Mouse (Mus musculus): Measurements from ENCODE around the gene Tufm.

Gene Tufm

DNA sequence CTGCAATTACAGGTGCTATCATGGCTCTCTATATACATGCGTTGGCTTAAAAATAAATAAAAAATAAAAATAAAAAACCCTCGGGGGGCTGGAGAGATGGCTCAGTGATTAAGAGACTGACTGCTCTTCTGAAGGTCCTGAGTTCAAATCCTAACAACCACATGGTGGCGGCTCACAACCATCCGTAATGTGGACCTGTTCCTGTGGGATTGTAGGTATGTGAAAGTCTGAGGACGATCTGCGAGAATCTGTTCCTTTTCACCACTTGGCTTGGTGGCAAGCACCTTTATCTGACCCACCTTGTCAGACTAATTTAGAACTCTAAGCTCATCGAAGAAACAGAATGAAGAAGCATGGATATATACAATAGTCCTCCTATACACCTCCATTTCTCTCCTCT, 12.3 kb downstream of the Tufm start:
- no peak for DNase-seq (ENCODE audit: low spot score in 2 of 2)

GRCm38 (mm10) chr7:126501684-126502022, 14.5 kb downstream of the Tufm start:
- DNase-seq (ENCODE audit: low spot score in 2 of 2) = no peak

DNA sequence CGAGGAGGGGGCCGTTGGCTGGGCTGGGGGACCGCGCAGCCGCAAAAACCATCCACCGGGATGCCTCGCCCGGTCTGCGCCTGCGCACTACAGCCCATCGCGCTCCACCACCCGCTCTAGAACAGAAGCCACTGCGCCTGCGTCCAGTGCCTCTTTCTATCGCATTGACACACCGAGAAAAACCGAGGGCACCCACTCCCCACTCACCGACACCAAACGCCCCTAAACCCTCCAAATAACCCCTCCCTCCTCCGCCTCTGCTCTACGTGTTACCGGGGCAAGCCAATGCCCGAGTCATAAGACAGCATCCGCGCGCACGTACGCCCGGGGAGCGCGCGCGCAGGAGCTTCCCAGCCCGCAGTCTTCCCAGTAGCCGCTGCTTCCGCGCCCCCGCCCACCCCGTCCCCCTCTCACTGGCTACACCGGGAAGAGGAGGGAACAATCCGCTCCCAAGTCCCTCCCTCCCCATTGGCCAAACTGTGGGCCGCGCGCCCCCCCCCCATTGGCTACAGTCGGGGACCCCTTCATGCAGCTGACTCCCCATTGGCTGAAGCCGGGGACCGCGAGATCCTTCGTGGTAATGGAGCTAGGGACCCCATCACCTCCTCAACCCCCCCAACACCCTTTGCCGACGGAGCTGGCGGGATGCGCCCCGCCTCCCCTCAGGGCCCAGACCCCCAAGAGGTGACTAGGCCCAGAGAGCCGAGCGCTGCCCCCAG, 15.0 kb downstream of the Tufm start:
- peak; percentile 83 to 85 for DNase-seq (ENCODE audit: low spot score in 2 of 2)

GRCm38 (mm10) chr7:126502751-126503150, 15.6 kb downstream of the Tufm start:
- no peak for DNase-seq (ENCODE audit: low spot score in 2 of 2)

DNA sequence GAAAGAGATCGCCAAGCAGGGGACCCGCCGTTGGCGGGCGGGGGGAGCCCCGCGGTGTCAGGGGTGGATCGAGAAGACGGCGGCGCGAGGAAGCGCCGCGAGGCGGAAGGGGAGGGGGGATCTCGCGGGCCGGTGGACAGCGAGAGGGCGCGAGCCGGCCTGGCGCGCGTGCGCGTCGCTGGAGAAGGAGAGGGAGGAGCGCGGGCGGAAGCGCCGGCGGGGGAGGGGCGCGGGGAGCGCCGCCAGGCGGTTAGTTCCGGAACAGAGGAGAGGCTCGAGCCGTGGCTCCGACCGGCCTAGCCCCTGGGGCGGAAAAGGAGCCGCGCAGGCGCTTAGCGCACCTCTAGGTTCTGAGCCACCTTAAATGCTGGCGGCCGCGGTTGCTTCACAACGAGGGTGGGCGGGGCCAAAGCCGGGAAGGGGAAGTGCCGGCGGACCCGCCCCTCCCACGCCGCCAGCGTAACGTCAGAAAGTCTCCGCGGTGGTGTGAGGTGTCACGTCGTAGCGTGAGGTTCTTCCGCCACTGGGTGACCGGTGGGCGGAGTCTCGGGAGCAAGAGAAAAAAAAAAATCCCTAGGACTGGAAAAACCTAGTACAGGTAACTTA, 16.2 kb downstream of the Tufm start, which contains the start of gene Atxn2l:
TSS of gene Atxn2l (minus strand) at position 165 of the 606 bp plus-strand sequence.
- DNase-seq (ENCODE audit: low spot score in 2 of 2) = peak; percentile 95 to 98

DNA sequence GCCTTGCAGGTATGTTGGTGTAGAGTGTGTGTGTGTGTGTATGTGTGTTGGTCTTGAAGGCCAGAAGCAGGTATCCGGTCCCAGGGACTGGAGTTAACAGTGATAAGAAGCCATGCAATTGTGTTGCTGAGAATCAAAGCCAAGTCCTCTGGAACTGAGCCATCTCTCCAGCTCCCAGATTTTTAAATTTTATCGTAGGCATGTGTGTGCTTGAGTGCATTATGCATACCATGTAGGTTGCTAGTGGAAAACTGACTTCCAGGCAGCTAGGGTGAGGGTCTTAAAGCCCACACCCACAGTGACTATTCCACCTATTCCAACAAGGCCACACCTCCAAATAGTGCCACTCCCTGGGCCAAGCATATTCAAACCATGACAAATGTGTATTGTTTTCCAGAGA, 17.8 kb downstream of the Tufm start:
- DNase-seq (ENCODE audit: low spot score in 2 of 2) = no peak

- DNase-seq (ENCODE audit: low spot score in 2 of 2) = no peak
Measured at GRCm38 (mm10) chr7:126507126-126507778, 20.1 kb downstream of the Tufm start.

GRCm38 (mm10) chr7:126511287-126511686, 24.1 kb downstream of the Tufm start:
- DNase-seq (ENCODE audit: low spot score in 2 of 2) = no peak

DNA sequence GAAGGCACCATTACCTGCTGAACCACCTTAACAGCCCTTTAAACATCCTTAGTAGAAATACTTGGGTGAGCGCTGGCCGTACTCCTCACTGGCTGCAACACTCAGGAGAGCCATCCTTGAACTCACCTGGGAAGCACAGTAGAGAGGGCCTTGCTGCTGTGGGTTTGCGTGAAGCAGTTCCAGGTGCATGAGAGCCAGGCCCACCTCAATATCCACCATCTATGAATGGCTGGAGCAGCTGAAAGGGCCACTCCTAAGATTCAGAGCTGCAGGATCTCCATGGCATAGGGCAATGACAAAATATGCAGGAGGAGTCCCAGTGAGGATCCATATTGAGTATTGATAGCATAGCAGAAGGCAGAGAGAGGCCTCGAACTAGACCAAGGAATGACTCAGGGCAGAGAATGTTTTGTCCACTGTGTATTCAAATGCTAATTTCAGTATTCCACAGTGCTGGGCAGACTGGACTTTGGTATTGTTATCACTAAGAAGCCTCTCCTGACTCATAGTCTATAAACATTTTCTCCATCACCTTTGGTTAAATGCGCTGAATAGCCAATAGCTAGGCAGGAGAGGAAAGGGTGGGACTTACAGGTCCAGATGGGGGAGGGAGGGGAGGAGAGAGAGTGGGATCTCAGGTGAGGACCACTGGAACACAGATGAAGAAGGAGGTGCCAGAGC, 31.2 kb downstream of the Tufm start:
- no peak for DNase-seq (ENCODE audit: low spot score in 2 of 2)

GRCm38 (mm10) chr7:126519513-126519912, 32.4 kb downstream of the Tufm start:
- no peak for DNase-seq (ENCODE audit: low spot score in 2 of 2)

DNA sequence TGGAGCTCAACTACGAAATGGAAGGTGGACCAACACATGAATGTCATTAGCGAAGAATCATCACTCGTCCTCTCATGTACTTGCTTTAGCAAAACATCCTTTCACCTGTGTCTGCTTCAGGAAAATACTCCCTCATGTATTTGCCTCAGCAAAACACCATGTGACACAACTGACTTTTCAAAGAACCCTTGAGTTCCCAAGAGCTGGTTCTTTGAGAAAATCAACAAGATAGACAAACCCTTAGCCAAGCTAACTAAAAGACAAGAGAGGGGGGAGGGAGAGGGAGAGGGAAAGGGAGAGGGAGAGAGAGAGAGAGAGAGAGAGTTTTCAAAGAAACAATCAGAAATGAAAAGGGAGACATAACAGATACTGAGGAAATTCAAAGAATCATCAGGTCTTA, 36.2 kb downstream of the Tufm start:
- DNase-seq (ENCODE audit: low spot score in 2 of 2) = no peak

GRCm38 (mm10) chr7:126528166-126528577, 41.0 kb downstream of the Tufm start:
- DNase-seq (ENCODE audit: low spot score in 2 of 2) = no peak

GRCm38 (mm10) chr7:126533434-126533833, 46.3 kb downstream of the Tufm start:
- DNase-seq (ENCODE audit: low spot score in 2 of 2) = no peak

GRCm38 (mm10) chr7:126535766-126536165, 48.6 kb downstream of the Tufm start:
- DNase-seq (ENCODE audit: low spot score in 2 of 2) = no peak

GRCm38 (mm10) chr7:126536466-126536865, 49.3 kb downstream of the Tufm start:
- DNase-seq (ENCODE audit: low spot score in 2 of 2) = no peak

DNA sequence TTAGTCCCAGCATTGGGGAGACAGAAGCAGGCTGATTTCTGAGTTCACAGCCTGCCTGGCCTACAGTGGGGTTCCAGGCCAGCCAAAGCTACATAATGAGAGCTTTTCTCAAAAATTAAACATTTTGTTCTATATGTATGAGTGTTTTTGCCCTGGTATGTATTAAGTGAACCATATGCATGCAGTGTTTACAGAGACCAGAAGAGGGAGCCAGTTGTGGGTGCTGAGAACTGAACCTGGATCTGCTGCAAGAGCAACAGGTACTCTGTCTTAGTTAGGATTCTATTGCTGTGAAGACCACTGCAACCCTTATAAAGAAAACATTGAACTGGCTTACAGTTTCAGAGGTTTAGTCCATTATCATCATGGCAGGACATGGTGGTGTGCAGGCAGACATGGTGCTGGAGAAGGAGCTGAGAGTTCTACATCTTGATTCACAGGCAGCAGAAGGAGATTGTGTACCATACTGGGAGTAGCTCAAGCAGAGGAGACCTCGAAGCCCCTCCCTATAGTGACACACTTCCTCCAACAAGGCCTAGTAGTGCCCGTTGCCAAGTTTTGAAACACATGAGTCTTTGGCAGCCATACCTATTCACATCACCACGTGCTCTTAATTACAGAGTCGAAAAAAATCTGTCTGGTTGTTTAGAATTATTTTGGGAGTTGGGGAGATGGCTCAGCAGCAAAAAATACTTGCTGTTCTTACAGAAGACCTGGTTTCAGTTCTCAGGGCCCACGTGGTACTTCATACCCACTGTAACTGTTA, 50.8 kb downstream of the Tufm start:
- DNase-seq (ENCODE audit: low spot score in 2 of 2) = no peak

Measured in spleen, postnatal 14 days (tissue).